Mouse (Mus musculus): ENCODE measurements around the gene Dgki.

GRCm38 (mm10) chr6:36815992-36816391 lies 484.0 kb downstream of the Dgki start:
- TF ChIP-seq HCFC1 (IDR thresholded peaks at IDR 0.05; ENCODE audit: borderline replicate concordance, insufficient read depth, low read length), result no peak
- TF ChIP-seq ZC3H11A (IDR thresholded peaks at IDR 0.05; ENCODE audit: borderline replicate concordance, low read depth, low read length), result no peak
- no peak for TF ChIP-seq MAFK (IDR thresholded peaks at IDR 0.05; ENCODE audit: insufficient read depth, low read depth, low read length)
- no peak for TF ChIP-seq ZNF384 (IDR thresholded peaks at IDR 0.05; ENCODE audit: low read depth, low read length)
- no peak for TF ChIP-seq CHD2 (IDR thresholded peaks at IDR 0.05; ENCODE audit: low read depth, low read length)

Measured in ES-E14 (cell line).